Mouse (Mus musculus) CD8-positive naive resting alpha-beta T cell, adult 2 months (primary cell): ENCODE results near the gene Cog5.

ENCODE experiments used
- DNase-seq, 2 experiments: peaks; one replicate each; pipeline ENCODE4 v3.0.0; 2022; ENCODE audit warnings: low read depth in 2 of 2, low spot score in 2 of 2

The Cog5 gene

GRCm38 (mm10) chr12:31976544-31976943 is 321.9 kb downstream of the Cog5 start:
- no peak for DNase-seq

- DNase-seq: no peak
These were observed 323.0 kb downstream of the Cog5 start for GRCm38 (mm10) chr12:31977613-31978195.

DNA sequence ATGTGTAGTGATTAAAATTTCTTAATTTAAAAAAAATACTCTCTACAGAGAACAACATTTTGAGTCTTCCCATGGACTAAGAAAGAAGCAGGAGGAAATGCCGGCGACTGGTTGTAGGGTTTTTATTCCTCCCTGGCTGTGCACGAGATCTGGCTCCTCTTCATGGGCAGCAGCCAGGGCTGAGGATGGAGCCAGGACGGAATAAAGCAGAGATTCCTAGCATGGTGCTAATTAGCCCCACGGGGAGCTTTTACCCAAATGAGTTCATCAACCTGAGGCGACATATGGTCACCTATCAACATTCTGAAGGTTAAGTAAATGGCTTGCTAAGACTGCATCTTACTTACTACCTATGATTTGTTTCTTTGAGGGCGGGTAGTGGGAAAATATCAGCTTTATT is 328.6 kb downstream of the Cog5 start:
- DNase-seq: no peak

DNA sequence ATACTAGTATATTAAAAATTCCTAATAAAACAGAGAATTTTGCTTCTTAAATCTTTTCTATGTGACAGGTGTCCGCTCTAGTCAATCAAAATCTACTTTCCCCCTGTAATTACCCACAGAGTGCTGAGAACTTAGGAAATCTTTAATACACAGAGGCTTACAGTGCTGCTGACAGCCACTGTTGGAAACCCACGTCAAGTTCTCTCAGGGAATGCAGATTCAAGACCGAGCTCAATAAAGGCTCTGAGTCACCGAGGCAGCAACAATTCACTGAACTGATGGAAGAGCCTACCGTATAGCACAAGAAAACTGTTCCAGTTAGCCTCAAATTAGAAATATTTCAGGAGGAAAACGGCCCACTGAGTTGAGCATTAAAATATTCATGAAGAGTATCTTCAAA is 329.1 kb downstream of the Cog5 start:
- DNase-seq: no peak

DNA sequence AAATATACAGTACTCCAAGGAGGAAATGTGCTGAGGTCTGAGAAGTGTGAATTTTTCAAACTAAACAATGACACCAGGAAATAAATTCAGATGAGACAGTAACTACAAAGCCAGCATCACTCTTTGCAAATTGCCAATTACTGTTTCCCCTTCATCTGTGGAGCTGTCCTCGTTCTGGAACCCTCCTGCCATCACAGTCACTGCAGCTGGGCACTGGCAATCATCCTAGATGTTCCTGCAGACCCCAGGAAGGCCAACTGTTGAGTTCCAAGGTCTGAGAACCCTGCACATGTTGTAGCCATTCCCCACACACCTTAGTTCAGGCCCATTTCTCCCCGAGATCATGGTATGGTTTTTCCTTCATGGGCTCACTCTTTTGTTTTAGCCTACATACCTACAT is 329.5 kb downstream of the Cog5 start:
- no peak for DNase-seq

DNA sequence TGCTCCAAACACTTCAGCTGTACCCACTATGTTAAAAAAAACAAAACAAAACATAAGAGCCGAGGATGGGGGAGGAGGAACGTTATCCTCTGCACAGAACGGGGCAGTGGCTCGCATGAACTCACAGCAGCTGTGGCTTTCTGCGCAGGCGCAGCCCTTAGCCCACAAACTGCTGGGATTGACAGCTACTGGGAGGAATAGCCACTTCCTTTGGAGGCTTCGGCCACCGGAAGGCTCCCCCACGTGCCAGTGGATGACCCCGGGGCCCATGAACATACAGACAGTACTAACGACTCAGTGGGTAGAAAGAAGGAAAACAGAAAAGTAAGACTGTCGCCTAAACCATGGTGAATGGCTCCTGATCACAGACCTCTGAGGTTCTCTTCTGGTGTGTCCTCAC is 330.0 kb downstream of the Cog5 start:
- DNase-seq: no peak

DNA sequence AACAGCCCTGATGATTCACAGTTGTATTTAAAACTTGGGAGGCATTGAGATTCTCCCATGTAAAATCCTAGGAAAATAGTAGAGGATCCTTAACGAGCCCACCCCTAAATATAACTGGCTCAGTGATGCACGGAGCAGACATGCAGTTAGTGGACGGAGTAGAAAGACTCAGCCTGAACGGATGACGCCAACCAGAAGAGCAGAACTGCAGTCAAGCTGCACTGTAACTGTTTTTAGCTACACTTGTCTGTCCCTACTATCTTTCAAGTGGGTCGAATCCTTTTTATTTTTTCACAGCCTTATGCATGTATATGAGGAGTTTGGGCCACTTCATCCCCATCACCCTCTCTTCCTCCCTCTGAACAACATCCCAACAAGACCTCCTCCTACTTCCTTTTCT is 331.1 kb downstream of the Cog5 start:
- DNase-seq: no peak

- no peak for DNase-seq
These were observed 331.8 kb downstream of the Cog5 start for GRCm38 (mm10) chr12:31986463-31986862.
